Mouse (Mus musculus) natural killer cell, adult 2 months (primary cell): Measurements from ENCODE around the gene Rbm38.

Experiments
- DNase-seq, 2 experiments: peaks; one replicate each; pipeline ENCODE4 v3.0.0; 2022; ENCODE audit warnings: low spot score in 2 of 2

Rbm38 gene

GRCm38 (mm10) chr2:173014741-173015287 is 5.5 kb upstream of the Rbm38 start:
- no peak for DNase-seq

GRCm38 (mm10) chr2:173017940-173018339 is 2.4 kb upstream of the Rbm38 start:
- peak; percentile 70 to 77 for DNase-seq

- peak in 1 of 2 experiments; percentile 27 for DNase-seq
Measured at GRCm38 (mm10) chr2:173018618-173019017, 1.7 kb upstream of the Rbm38 start.

- DNase-seq = peak; percentile 36 to 45
Measured at GRCm38 (mm10) chr2:173019322-173019721, 976 bp upstream of the Rbm38 start.

- peak; percentile 82 to 91 for DNase-seq
Measured at GRCm38 (mm10) chr2:173019790-173020189, 508 bp upstream of the Rbm38 start.

- peak; percentile 87 to 93 for DNase-seq
Measured at GRCm38 (mm10) chr2:173021633-173022055, 1.3 kb downstream of the Rbm38 start.

- DNase-seq = peak; percentile 51 to 56
Measured at GRCm38 (mm10) chr2:173022056-173022681, 1.9 kb downstream of the Rbm38 start.

- DNase-seq = no peak
Measured at GRCm38 (mm10) chr2:173022813-173023212, 2.5 kb downstream of the Rbm38 start.

- peak; percentile 45 to 61 for DNase-seq
Measured at GRCm38 (mm10) chr2:173023371-173023851, 3.1 kb downstream of the Rbm38 start.

GRCm38 (mm10) chr2:173023966-173024365 is 3.7 kb downstream of the Rbm38 start:
- DNase-seq = no peak

- DNase-seq = no peak
Measured at GRCm38 (mm10) chr2:173024392-173024791, 4.1 kb downstream of the Rbm38 start.

GRCm38 (mm10) chr2:173024938-173025337 is 4.6 kb downstream of the Rbm38 start:
- DNase-seq = no peak

GRCm38 (mm10) chr2:173026286-173026685 is 6.0 kb downstream of the Rbm38 start:
- no peak for DNase-seq

- peak; percentile 37 to 87 for DNase-seq
Measured at GRCm38 (mm10) chr2:173026688-173027131, 6.4 kb downstream of the Rbm38 start.

GRCm38 (mm10) chr2:173027169-173027823 is 7.0 kb downstream of the Rbm38 start:
- DNase-seq = no peak

GRCm38 (mm10) chr2:173027824-173028495 is 7.7 kb downstream of the Rbm38 start:
- DNase-seq = no peak

- DNase-seq = no peak
Measured at GRCm38 (mm10) chr2:173028508-173029031, 8.3 kb downstream of the Rbm38 start.

- no peak for DNase-seq
Measured at GRCm38 (mm10) chr2:173030591-173031338, 10.5 kb downstream of the Rbm38 start.

- no peak for DNase-seq
Measured at GRCm38 (mm10) chr2:173033531-173033930, 13.2 kb downstream of the Rbm38 start.

GRCm38 (mm10) chr2:173034998-173035397 is 14.7 kb downstream of the Rbm38 start:
- no peak for DNase-seq

- no peak for DNase-seq
Measured at GRCm38 (mm10) chr2:173035653-173036052, 15.4 kb downstream of the Rbm38 start.
